Mouse (Mus musculus): Measurements from ENCODE around the gene Rufy1. TPM values are rescaled to one million over a fixed set of nuclear protein-coding genes. Genes with fewer than 3 reads are reported as not detected.

Rufy1 gene
- polyA plus RNA-seq (2016; fragmentation: Nextera tagmentation; extraction: Ambion mirVana), result 27.9 and 29.0 TPM in 2 replicates

GRCm38 (mm10) chr11:50430277-50431133, at the start of gene Rufy1:
Gene Rufy1, minus strand, starts transcription at chr11:50431125.
- no peaks in the 10 kb centered on the region for H3K36me3 ChIP-seq
- WGBS, result under 1% methylated on average over 90 of the region's 90 CpGs
- no peaks in the 10 kb centered on the region for H3K9me3 ChIP-seq
- peak within 1 kb of the TSS; percentile 68 for H3K4me3 ChIP-seq
- peak within 1 kb of the TSS; percentile 83 for H3K27ac ChIP-seq
- peaks cover 7% of the 10 kb centered on the region; the same call in 1 of the 2 replicates for H3K4me1 ChIP-seq
- peak within 1 kb of the TSS; percentile 65 for H3K4me2 ChIP-seq (replicated peaks)
- no peaks in the 10 kb centered on the region for H3K27me3 ChIP-seq (replicated peaks)
- peak; percentile 87 for ATAC-seq (ENCODE audit: low FRiP score, low read depth)
- peak within 1 kb of the TSS; percentile 88 for H3K9ac ChIP-seq

DNA sequence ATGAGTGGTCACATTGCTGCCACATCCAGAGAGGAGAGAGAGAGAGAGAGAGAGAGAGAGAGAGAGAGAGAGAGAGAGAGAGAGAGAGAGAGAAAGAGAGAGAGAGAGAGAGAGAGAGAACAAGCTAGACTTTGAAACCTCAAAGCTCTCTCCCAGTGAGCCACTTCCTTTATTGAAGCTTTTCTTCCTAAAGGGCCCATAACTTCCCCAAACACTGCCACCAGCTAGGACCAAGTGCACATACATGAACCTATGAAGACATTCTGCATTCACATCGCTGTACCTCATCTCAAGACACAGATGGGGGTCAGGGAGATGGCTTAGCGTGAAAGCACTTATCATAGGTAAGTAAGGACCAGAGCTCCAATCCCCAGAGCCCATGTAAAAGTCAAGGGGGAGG, 47.1 kb upstream of the Rufy1 start:
- Histone ChIP-seq H3K27ac (no peak overlapping the region), H3K4me1 (peaks cover 13% of the 10 kb centered on the region), H3K9me3 (no peaks in the 10 kb centered on the region), H3K27me3 (replicated peaks) (no peaks in the 10 kb centered on the region), H3K4me2 (replicated peaks) (no peak overlapping the region), H3K4me3 (no peak overlapping the region), H3K36me3 (no peaks in the 10 kb centered on the region), H3K9ac (no peak overlapping the region)
- no peak for ATAC-seq (ENCODE audit: low FRiP score, low read depth)
- WGBS, result 91% methylated on average over 2 of the region's 2 CpGs

DNA sequence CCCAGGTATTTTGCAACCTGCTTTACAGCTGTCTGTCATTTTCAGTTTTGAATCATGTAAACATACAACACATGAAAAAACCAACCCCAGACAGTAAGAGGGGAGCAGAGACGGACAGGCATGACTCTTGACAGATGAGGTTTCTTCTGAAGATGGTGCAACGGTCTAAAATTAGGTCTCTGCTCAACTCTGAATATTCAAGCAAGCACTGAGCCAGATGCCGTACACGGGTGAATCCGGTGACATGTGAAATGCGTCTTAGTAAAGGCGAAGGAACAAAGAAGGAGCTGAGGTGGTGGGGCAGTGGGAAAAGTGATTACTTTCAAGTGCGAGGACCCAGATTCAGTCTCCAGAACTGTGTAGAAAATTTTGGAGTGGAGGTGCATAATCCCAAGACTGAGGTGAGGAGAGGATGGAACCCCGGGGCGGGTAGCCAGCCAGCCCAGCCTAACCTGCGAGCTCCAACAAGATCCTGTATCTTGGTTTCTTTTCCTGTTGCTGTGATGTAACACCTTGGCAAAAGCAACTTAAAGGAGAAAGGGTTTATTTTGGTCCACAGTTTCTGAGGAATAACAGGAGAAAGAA, 46.7 kb upstream of the Rufy1 start:
- no peaks in the 10 kb centered on the region for H3K27me3 ChIP-seq (replicated peaks)
- WGBS, result 80% methylated on average over 11 of the region's 11 CpGs
- peaks cover 11% of the 10 kb centered on the region for H3K4me1 ChIP-seq
- H3K4me2 ChIP-seq (replicated peaks), result no peak overlapping the region
- ATAC-seq (ENCODE audit: low FRiP score, low read depth), result no peak
- H3K36me3 ChIP-seq, result no peaks in the 10 kb centered on the region
- H3K27ac ChIP-seq, result no peak overlapping the region
- no peak overlapping the region for H3K9ac ChIP-seq
- no peaks in the 10 kb centered on the region for H3K9me3 ChIP-seq
- H3K4me3 ChIP-seq, result no peak overlapping the region

DNA sequence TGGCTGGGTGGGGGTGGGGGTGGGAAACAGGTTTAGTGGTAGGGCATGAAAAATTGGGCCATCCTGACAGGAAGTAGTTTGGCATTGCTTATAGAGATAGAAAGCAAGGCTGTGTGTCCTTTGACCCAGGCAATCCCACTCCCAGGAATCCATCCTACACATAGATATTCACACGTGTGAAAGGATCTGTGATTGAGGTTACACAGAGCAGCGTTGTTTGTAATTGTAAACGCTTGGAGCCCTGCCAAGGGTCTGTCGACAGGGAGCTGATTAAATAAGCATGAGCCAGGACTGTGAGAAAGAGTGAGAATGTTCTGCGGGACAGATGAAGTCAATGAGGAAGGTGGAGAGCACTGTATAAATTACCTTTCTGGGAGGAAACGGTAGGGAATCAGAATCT, 46.0 kb upstream of the Rufy1 start:
- H3K9me3 ChIP-seq, result no peaks in the 10 kb centered on the region
- H3K27ac ChIP-seq, result no peak overlapping the region
- no peak overlapping the region for H3K4me3 ChIP-seq
- ATAC-seq (ENCODE audit: low FRiP score, low read depth), result peak; percentile 77
- H3K27me3 ChIP-seq (replicated peaks), result no peaks in the 10 kb centered on the region
- WGBS, result 29% methylated on average over 6 of the region's 6 CpGs
- H3K36me3 ChIP-seq, result no peaks in the 10 kb centered on the region
- H3K9ac ChIP-seq, result no peak overlapping the region
- peaks cover 8% of the 10 kb centered on the region for H3K4me1 ChIP-seq
- no peak overlapping the region for H3K4me2 ChIP-seq (replicated peaks)

DNA sequence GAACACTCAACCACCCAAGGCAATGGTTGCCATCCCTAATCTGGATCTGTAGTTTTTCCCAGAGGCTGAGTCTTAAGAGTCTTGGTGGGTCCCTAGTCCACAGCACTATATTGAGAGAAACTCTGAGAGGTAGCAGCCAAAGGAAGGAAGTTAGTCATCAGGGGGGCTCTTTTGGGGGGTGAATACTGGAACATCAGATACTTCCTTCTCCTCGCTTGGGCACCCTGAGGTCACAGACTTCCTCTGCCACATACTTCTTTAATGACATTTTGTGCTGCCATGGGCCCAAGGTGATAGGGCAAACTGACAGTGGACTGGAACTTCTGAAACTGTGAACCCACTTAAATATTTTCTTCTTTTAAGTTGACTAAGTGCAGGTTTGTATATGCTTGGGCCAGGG, 43.0 kb upstream of the Rufy1 start:
- no peak overlapping the region for H3K4me2 ChIP-seq (replicated peaks)
- no peak overlapping the region for H3K27ac ChIP-seq
- 71% methylated on average over 1 of the region's 1 CpGs for WGBS
- no peaks in the 10 kb centered on the region for H3K27me3 ChIP-seq (replicated peaks)
- H3K9me3 ChIP-seq, result peaks cover 6% of the 10 kb centered on the region; the same call in 1 of the 2 replicates
- H3K4me3 ChIP-seq, result no peak overlapping the region
- no peak for ATAC-seq (ENCODE audit: low FRiP score, low read depth)
- H3K4me1 ChIP-seq, result peaks cover 8% of the 10 kb centered on the region
- H3K9ac ChIP-seq, result no peak overlapping the region
- H3K36me3 ChIP-seq, result no peaks in the 10 kb centered on the region

DNA sequence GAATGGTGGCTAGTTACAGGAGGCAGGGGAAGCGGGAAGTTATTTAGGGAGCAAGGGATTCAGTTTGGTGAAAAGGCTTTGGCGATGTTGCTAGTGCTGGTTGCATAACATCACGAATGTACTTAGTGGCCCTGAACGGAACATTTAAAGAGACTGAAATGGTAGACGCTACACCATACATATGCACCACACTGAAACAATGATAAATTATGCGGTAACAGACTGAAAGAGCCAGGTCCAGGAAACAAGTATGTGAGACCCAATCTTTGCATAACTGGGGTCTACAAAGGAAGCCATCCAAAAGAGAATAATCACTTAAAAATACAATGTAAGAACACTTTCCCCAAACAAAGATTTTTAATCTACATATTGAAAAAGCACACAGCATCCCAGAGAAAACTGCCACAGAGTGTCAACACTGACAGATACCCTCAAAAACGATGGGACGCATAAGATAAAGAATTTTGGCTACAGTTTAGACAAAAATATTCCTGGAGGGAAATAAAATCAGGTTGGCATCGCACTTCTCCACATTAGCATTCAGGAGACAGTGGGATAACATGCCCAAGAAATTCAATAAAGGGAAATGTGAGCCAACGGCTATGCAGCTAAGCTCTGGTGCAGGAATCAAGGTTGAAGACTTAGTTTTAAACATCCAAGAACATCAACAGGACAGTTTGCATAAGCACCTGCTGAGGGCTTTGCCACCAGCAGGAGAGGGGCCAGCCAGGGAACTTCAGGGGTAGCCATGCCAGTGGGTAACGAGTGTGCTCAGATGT, 41.4 kb upstream of the Rufy1 start:
- no peak for ATAC-seq (ENCODE audit: low FRiP score, low read depth)
- H3K9ac ChIP-seq, result no peak overlapping the region
- H3K4me1 ChIP-seq, result peaks cover 6% of the 10 kb centered on the region
- no peaks in the 10 kb centered on the region for H3K27me3 ChIP-seq (replicated peaks)
- peaks cover 6% of the 10 kb centered on the region; the same call in 1 of the 2 replicates for H3K9me3 ChIP-seq
- H3K27ac ChIP-seq, result no peak overlapping the region
- H3K4me2 ChIP-seq (replicated peaks), result no peak overlapping the region
- H3K4me3 ChIP-seq, result no peak overlapping the region
- H3K36me3 ChIP-seq, result no peaks in the 10 kb centered on the region
- 90% methylated on average over 11 of the region's 11 CpGs for WGBS

DNA sequence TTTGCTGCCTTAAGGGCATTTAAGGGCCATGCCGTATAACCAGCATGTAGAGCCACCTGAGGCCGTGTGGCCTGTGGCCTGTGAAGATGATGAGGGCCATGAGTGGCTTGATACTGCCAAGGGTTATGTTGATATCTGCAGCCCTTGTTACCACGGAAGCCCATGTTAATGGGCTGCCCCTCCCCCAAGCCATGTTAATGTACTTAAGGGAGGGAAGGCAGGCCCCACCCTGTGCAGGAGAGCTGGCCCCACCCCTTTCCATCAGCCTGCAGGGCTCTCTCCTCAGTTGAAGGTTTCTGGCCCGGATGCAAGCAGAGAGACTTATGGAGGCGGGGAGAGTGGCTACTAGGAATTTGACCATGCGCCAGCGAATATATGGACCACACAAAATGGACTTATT, 30.6 kb upstream of the Rufy1 start:
- H3K36me3 ChIP-seq, result no peaks in the 10 kb centered on the region
- WGBS, result 79% methylated on average over 7 of the region's 7 CpGs

GRCm38 (mm10) chr11:50459250-50459649, 28.3 kb upstream of the Rufy1 start:
- no peaks in the 10 kb centered on the region for H3K36me3 ChIP-seq
- no peak overlapping the region for H3K9ac ChIP-seq
- no peaks in the 10 kb centered on the region for H3K27me3 ChIP-seq (replicated peaks)
- H3K27ac ChIP-seq, result no peak overlapping the region
- H3K4me3 ChIP-seq, result no peak overlapping the region
- H3K4me1 ChIP-seq, result peaks cover 11% of the 10 kb centered on the region
- H3K9me3 ChIP-seq, result no peaks in the 10 kb centered on the region
- no peak overlapping the region for H3K4me2 ChIP-seq (replicated peaks)
- no peak for ATAC-seq (ENCODE audit: low FRiP score, low read depth)
- WGBS, result 70% methylated on average over 2 of the region's 2 CpGs

More for the DNA sequence above, 30.6 kb upstream of the Rufy1 start:
- no peak for ATAC-seq (ENCODE audit: low FRiP score, low read depth)
- H3K4me1 ChIP-seq, result peaks cover 11% of the 10 kb centered on the region
- H3K4me2 ChIP-seq (replicated peaks), result no peak overlapping the region
- H3K27ac ChIP-seq, result no peak overlapping the region
- H3K9ac ChIP-seq, result no peak overlapping the region
- no peaks in the 10 kb centered on the region for H3K27me3 ChIP-seq (replicated peaks)
- H3K4me3 ChIP-seq, result no peak overlapping the region
- no peaks in the 10 kb centered on the region for H3K9me3 ChIP-seq

GRCm38 (mm10) chr11:50457111-50457911, 26.4 kb upstream of the Rufy1 start:
- peak overlapping the region; percentile 50 for H3K4me2 ChIP-seq (replicated peaks)
- H3K9me3 ChIP-seq, result no peaks in the 10 kb centered on the region
- no peaks in the 10 kb centered on the region for H3K36me3 ChIP-seq
- H3K27ac ChIP-seq, result no peak overlapping the region
- no peak overlapping the region for H3K9ac ChIP-seq
- no peak overlapping the region for H3K4me3 ChIP-seq
- 5% methylated on average over 26 of the region's 26 CpGs for WGBS
- ATAC-seq (ENCODE audit: low FRiP score, low read depth), result peak; percentile 78
- no peaks in the 10 kb centered on the region for H3K27me3 ChIP-seq (replicated peaks)
- peaks cover 11% of the 10 kb centered on the region for H3K4me1 ChIP-seq

DNA sequence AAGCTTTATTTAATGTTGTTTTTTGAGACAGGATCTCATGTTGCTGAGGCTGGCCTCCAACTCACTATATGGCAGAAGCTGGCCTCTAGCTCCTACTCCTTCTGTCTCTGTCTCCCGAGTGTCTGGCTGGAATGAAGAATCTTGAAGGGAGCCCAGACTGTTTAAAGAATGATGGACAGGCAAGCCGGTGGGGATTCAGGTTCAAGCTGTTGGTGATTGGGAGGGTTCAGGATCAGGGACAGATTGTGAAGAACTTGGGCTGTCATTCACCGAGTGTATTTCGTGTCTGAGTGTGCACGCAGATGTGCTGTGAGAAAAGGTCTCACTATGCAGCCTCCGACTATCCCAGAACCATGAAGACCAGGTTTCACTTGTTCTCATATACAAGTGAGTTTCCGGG, 25.5 kb upstream of the Rufy1 start:
- ATAC-seq (ENCODE audit: low FRiP score, low read depth), result no peak
- no peak overlapping the region for H3K27ac ChIP-seq
- no peak overlapping the region for H3K4me3 ChIP-seq
- H3K36me3 ChIP-seq, result no peaks in the 10 kb centered on the region
- 47% methylated on average over 7 of the region's 7 CpGs for WGBS
- no peaks in the 10 kb centered on the region for H3K27me3 ChIP-seq (replicated peaks)
- H3K4me2 ChIP-seq (replicated peaks), result peak overlapping the region; percentile 50; the same call in 1 of the 2 replicates
- peaks cover 11% of the 10 kb centered on the region for H3K4me1 ChIP-seq
- H3K9ac ChIP-seq, result no peak overlapping the region
- no peaks in the 10 kb centered on the region for H3K9me3 ChIP-seq

DNA sequence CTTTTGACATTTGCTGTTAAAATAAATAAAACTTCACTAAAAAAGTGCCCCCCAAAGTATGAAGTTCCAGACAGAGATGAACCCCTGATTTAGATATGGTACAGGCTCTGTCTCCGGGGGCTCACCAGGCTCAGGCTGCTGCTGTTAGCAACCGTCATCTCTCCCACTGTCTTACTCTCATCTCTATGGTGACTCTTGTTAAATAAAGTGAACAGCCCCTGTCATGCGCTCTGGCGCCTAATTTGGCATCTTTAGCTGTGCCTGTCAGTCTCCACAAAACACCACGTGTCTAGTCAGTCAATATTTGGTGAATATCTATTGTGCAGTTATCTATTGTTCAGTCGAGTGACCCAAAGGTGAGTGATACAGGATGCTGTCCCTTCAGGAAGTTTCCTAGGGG, 24.0 kb upstream of the Rufy1 start:
- H3K4me2 ChIP-seq (replicated peaks), result no peak overlapping the region
- 60% methylated on average over 6 of the region's 6 CpGs for WGBS
- H3K9me3 ChIP-seq, result no peaks in the 10 kb centered on the region
- no peaks in the 10 kb centered on the region for H3K36me3 ChIP-seq
- no peak overlapping the region for H3K9ac ChIP-seq
- no peak overlapping the region for H3K27ac ChIP-seq
- H3K4me1 ChIP-seq, result peaks cover 11% of the 10 kb centered on the region
- H3K4me3 ChIP-seq, result no peak overlapping the region
- ATAC-seq (ENCODE audit: low FRiP score, low read depth), result no peak
- no peaks in the 10 kb centered on the region for H3K27me3 ChIP-seq (replicated peaks)

Measured in neural tube, embryonic 12.5 days (tissue).